Mouse (Mus musculus) hindbrain, embryonic 16.5 days (tissue): ENCODE measurements at regions not wholly inside any gene's neighbourhood (a gene's known extent, or its start where the extent isn't known, plus 50 kb on each side); places are given as distances from the start of the nearest gene placed in this dataset.

ENCODE experiments used
- ATAC-seq: fragments of 200-750 bp; cut with Nextera tagmentation; 2 replicates; pipeline ENCODE4 v1.8.0; 2017; ENCODE audit warnings: moderate TSS enrichment, moderate library complexity
- H3K27ac ChIP-seq: fragments of 300-500 bp; sonication (generic); 2 replicates; pipeline ENCODE4 v1.5.1; 2014; ENCODE audit warnings: low read depth, mild to moderate bottlenecking, control low read depth, low read length, moderate library complexity
- H3K27me3 ChIP-seq: fragments of 300-500 bp; sonication (generic); replicated peaks from 2 replicates; pipeline ENCODE4 v1.6.1; 2014; ENCODE audit warnings: low read length; ENCODE audit not compliant: control insufficient read depth, insufficient read depth
- H3K36me3 ChIP-seq: fragments of 300-500 bp; sonication (generic); 2 replicates; pipeline ENCODE4 v1.6.1; 2014; ENCODE audit warnings: mild to moderate bottlenecking, low read length, moderate library complexity, mixed read lengths; ENCODE audit not compliant: control insufficient read depth, insufficient read depth
- H3K4me1 ChIP-seq: fragments of 300-500 bp; sonication (generic); 2 replicates; pipeline ENCODE4 v1.6.1; 2014; ENCODE audit warnings: low read depth, low read length; ENCODE audit not compliant: control insufficient read depth, insufficient read depth
- H3K4me2 ChIP-seq: fragments of 300-500 bp; sonication (generic); 2 replicates; pipeline ENCODE4 v1.6.1; 2014; ENCODE audit warnings: mild to moderate bottlenecking, low read length, control low read depth, moderate library complexity
- H3K4me3 ChIP-seq: fragments of 300-500 bp; sonication (generic); 2 replicates; pipeline ENCODE4 v1.5.1; 2014; ENCODE audit warnings: mild to moderate bottlenecking, low read length, control low read depth, moderate library complexity
- H3K9ac ChIP-seq: fragments of 300-500 bp; sonication (generic); 2 replicates; pipeline ENCODE4 v1.6.1; 2014; ENCODE audit warnings: low read depth, mild to moderate bottlenecking, control low read depth, low read length, moderate library complexity
- H3K9me3 ChIP-seq: fragments of 300-500 bp; sonication (generic); 2 replicates; pipeline ENCODE4 v1.6.1; 2014; ENCODE audit warnings: mild to moderate bottlenecking, low read length, moderate library complexity; ENCODE audit not compliant: control insufficient read depth
- WGBS: fragments of 180-500 bp; shearing (Covaris S2); extraction: QIAGEN DNeasy Blood & Tissue Kit; methylation state at CpG from one replicate; pipeline ENCODE4 v1.1.7; 2014; 5-methylcytosine and 5-hydroxymethylcytosine counted together

DNA sequence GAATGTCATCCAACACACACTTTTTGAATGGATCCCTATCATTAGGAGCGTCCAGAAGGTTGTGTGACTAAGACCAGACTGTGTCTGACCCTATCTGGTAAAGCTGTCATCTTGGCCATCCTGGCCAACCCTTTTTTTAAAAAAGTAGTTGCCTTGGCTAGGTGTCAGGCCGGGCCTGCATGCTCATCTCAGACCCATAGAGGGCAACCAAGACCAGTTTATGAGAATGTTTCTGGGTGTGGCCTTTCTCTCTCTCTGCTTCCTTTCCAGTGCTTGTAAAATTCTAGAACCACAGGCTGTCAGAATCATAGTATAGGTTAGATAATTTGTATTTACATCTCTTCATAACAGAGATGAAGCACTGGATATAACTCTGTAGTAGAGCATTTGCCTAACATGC lies 62.8 kb upstream of the Las1l start:
- H3K9me3 ChIP-seq = no peaks in the 10 kb centered on the region
- H3K4me3 ChIP-seq = no peak overlapping the region
- H3K36me3 ChIP-seq = no peaks in the 10 kb centered on the region
- no peak overlapping the region for H3K4me2 ChIP-seq
- WGBS = 39% methylated on average over 2 of the region's 2 CpGs
- H3K27ac ChIP-seq = no peak overlapping the region
- H3K9ac ChIP-seq = no peak overlapping the region
- H3K4me1 ChIP-seq = no peaks in the 10 kb centered on the region
- ATAC-seq = peak; percentile 37; the same call in 1 of the 2 replicates
- no peaks in the 10 kb centered on the region for H3K27me3 ChIP-seq

DNA sequence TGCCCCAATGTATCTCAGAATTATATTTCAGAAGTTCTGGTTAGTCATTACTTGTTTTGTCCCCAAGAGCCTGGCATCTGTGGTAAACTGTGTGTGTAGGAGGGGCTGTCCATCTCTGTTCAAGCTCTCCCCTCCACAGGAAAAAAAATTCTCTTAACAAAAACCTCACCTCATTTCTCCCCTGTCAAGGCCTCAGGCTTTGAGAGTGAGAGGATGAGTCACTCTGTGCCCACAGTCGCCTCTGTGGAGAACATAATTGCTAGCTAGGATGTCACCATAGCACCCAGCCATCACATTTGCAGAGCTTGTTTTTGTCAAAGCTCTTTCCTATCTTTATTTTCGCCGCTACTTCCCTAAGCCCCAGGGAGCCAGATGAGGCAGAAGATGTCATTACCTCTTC lies 63.6 kb upstream of the Las1l start:
- ATAC-seq = no peak
- Histone ChIP-seq H3K4me2 (no peak overlapping the region), H3K36me3 (no peaks in the 10 kb centered on the region), H3K9ac (no peak overlapping the region), H3K27me3 (no peaks in the 10 kb centered on the region), H3K4me1 (no peaks in the 10 kb centered on the region), H3K27ac (no peak overlapping the region), H3K4me3 (no peak overlapping the region), H3K9me3 (no peaks in the 10 kb centered on the region)
- WGBS = 74% methylated on average over 3 of the region's 3 CpGs

DNA sequence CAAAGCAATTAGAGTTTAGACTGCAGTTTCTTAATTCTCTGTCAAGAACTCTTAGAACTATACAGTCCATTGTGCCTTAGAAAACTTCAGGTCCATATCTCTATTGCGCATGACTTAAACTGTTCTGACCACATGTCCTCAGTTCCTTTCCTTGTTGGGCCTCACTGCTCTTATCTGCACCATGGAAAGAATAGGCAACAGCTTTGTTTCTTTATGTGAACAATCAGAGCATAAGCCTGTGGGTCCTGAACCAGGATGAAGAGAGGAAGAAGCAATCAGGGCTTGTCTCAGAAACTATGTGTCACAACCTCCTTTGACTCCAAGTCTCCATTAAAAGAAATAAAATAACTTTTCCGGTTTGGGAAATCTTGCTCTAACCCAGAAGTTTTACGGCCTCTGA lies 68.6 kb upstream of the Las1l start:
- no peaks in the 10 kb centered on the region for H3K27me3 ChIP-seq
- no peak overlapping the region for H3K4me2 ChIP-seq
- H3K27ac ChIP-seq = no peak overlapping the region; the same call in 1 of the 2 replicates
- H3K9me3 ChIP-seq = no peaks in the 10 kb centered on the region
- ATAC-seq = no peak
- WGBS = 86% methylated on average over 3 of the region's 3 CpGs
- no peaks in the 10 kb centered on the region for H3K36me3 ChIP-seq
- no peak overlapping the region for H3K4me3 ChIP-seq
- no peak overlapping the region for H3K9ac ChIP-seq
- no peaks in the 10 kb centered on the region for H3K4me1 ChIP-seq

DNA sequence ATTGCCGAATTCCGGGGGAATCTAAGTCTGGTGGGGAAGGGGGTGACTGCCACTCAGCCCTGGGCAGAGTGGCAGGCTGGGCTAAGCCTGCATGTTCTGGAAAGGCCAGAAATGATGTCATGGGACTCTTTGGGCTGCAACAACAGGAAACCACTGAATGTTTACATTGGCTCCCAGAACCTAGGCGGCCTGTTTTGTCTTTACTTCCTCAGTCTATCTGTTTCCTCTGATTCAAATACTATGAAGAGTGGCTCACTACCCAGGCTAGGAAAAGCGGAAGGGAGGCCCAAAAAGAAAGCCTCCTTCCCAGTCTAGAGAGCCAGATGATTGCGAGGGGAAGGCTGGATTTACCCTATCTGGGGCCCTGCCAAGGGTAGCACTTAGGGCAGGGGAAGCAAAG lies 69.1 kb upstream of the Las1l start:
- Histone ChIP-seq H3K36me3 (no peaks in the 10 kb centered on the region), H3K4me2 (no peak overlapping the region), H3K27ac (no peak overlapping the region; the same call in 1 of the 2 replicates), H3K27me3 (no peaks in the 10 kb centered on the region), H3K4me3 (no peak overlapping the region), H3K9ac (no peak overlapping the region), H3K9me3 (no peaks in the 10 kb centered on the region), H3K4me1 (no peaks in the 10 kb centered on the region)
- ATAC-seq = no peak
- 79% methylated on average over 5 of the region's 5 CpGs for WGBS

DNA sequence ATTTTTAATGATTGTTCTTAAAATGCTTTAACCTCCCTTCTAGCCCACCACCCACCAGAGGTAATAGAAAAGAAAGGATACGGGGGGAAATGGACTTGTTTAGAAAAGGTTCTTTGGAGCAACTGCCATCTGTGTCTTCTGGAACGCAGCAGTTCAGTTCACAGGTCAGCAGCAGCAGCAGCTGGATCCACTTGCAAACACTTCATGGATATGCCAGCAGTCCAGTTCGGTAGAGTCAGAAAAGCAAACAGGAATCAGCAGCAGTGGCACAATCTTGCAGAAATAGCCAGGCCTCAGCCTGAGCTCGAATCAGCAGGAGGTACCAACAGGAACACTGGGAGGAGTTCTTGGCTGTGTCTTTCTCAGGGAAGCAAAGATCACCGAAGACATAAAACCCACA lies 64.3 kb upstream of the Msn start:
- Histone ChIP-seq H3K9ac (no peak overlapping the region), H3K4me1 (no peaks in the 10 kb centered on the region), H3K27ac (no peak overlapping the region), H3K36me3 (no peaks in the 10 kb centered on the region), H3K4me2 (no peak overlapping the region), H3K27me3 (no peaks in the 10 kb centered on the region), H3K4me3 (no peak overlapping the region), H3K9me3 (no peaks in the 10 kb centered on the region)
- no peak for ATAC-seq
- 77% methylated on average over 5 of the region's 5 CpGs for WGBS

- H3K36me3 ChIP-seq = no peaks in the 10 kb centered on the region
- H3K4me1 ChIP-seq = no peaks in the 10 kb centered on the region
- H3K4me3 ChIP-seq = no peak overlapping the region
- no peak overlapping the region for H3K4me2 ChIP-seq
- no peaks in the 10 kb centered on the region for H3K27me3 ChIP-seq
- no peak for ATAC-seq
- no peak overlapping the region for H3K27ac ChIP-seq
- H3K9ac ChIP-seq = no peak overlapping the region
- H3K9me3 ChIP-seq = no peaks in the 10 kb centered on the region
Observed at GRCm38 (mm10) chrX:96035307-96035706, 60.5 kb upstream of the Msn start.

- no peak overlapping the region for H3K9ac ChIP-seq
- no peaks in the 10 kb centered on the region for H3K27me3 ChIP-seq
- no peaks in the 10 kb centered on the region for H3K4me1 ChIP-seq
- no peak overlapping the region for H3K27ac ChIP-seq
- no peaks in the 10 kb centered on the region for H3K36me3 ChIP-seq
- no peak for ATAC-seq
- H3K4me3 ChIP-seq = no peak overlapping the region
- no peak overlapping the region for H3K4me2 ChIP-seq
- H3K9me3 ChIP-seq = no peaks in the 10 kb centered on the region
- WGBS = 76% methylated on average over 3 of the region's 3 CpGs
Observed at GRCm38 (mm10) chrX:96042193-96042592, 53.6 kb upstream of the Msn start.
